Mouse (Mus musculus) liver, embryonic 15.5 days (tissue): ENCODE data around the gene Ilvbl. TPM values are rescaled to one million over a fixed set of nuclear protein-coding genes. Genes with fewer than 3 reads are reported as not detected.

Experiments used
- ATAC-seq: fragments of 200-750 bp; cut with Nextera tagmentation; 2 replicates; pipeline ENCODE4 v1.8.0; 2017; ENCODE audit warnings: moderate number of reproducible peaks, mild to moderate bottlenecking, moderate library complexity; ENCODE audit not compliant: insufficient read depth
- H3K27ac ChIP-seq: fragments of 300-500 bp; sonication (generic); replicated peaks from 2 replicates; pipeline ENCODE4 v1.5.1; 2015; ENCODE audit warnings: mild to moderate bottlenecking, inconsistent platforms
- H3K27me3 ChIP-seq: fragments of 300-500 bp; sonication (generic); 2 replicates; pipeline ENCODE4 v1.6.1; 2015; ENCODE audit warnings: mild to moderate bottlenecking, inconsistent platforms
- H3K36me3 ChIP-seq: fragments of 300-500 bp; sonication (generic); replicated peaks from 2 replicates; pipeline ENCODE4 v1.6.1; 2015; ENCODE audit warnings: moderate library complexity, mild to moderate bottlenecking, inconsistent platforms
- H3K4me1 ChIP-seq: fragments of 300-500 bp; sonication (generic); replicated peaks from 2 replicates; pipeline ENCODE4 v1.6.1; 2015; ENCODE audit warnings: inconsistent platforms
- H3K4me2 ChIP-seq: fragments of 300-500 bp; sonication (generic); 2 replicates; pipeline ENCODE4 v1.6.1; 2015; ENCODE audit warnings: moderate library complexity, mild to moderate bottlenecking, inconsistent platforms
- H3K4me3 ChIP-seq: fragments of 300-500 bp; sonication (generic); replicated peaks from 2 replicates; pipeline ENCODE4 v1.5.1; 2015; ENCODE audit warnings: mild to moderate bottlenecking, inconsistent platforms
- H3K9ac ChIP-seq: fragments of 300-500 bp; sonication (generic); 2 replicates; pipeline ENCODE4 v1.6.1; 2015; ENCODE audit warnings: moderate library complexity, mild to moderate bottlenecking, inconsistent platforms
- H3K9me3 ChIP-seq: fragments of 300-500 bp; sonication (generic); replicated peaks from 2 replicates; pipeline ENCODE4 v1.6.1; 2016; ENCODE audit warnings: inconsistent platforms
- WGBS: fragments of 180-500 bp; shearing (Covaris S2); methylation state at CpG from one replicate; pipeline ENCODE4 v1.1.7; 2015; ENCODE audit warnings: mixed read lengths; ENCODE audit not compliant: insufficient replicate concordance; 5-methylcytosine and 5-hydroxymethylcytosine counted together
- microRNA-seq: library from miRNA; unstranded; fragments of <30 nt; microRNA quantifications from one replicate; pipeline ENCODE4, GENCODE M21; 2016
- polyA plus RNA-seq: library from polyadenylated mRNA; unstranded; fragments of >200 nt; fragmentation: Nextera tagmentation; extraction: Ambion mirVana; gene quantifications from 2 replicates; pipeline ENCODE4 v1.2.1, GENCODE M21; 2015

The Ilvbl gene
- polyA plus RNA-seq, 1 experiment from 2014 or later = 16.3 TPM

DNA sequence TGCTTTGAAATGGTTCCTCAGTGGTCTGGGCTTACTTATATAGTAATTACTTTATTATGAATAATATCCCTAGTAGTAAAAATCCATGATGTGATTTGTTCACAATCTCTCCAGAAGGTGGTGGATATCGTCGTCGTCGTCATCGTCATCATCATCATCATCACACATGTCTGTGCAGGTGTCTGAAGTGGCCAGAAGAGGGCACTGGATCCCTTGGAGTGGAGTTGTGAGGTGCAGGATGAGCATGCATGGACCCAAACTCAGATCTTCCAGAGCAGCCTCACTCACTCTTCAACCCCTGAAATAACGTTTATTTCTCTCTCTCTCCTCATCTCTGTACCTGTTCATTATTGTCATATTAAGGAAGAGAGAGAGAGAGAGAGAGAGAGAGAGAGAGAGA lies 58.2 kb downstream of the Ilvbl start:
- Histone ChIP-seq H3K27me3 (no peaks in the 10 kb centered on the region), H3K4me3 (no peak overlapping the region), H3K9me3 (no peaks in the 10 kb centered on the region), H3K4me2 (no peak overlapping the region), H3K36me3 (no peaks in the 10 kb centered on the region), H3K4me1 (no peaks in the 10 kb centered on the region), H3K9ac (no peak overlapping the region), H3K27ac (no peak overlapping the region)
- no peak for ATAC-seq
- WGBS = 13% methylated on average over 6 of the region's 6 CpGs

Small RNA genes within 50 kb of the gene (microRNA-seq; reads per million reads assigned to microRNA genes)
- not detected for gene Gm27541

Other genes with a start within 250 kb of the Ilvbl start
- gene Agpat3, start 221.9 kb upstream of the Ilvbl start, polyA plus RNA-seq = 33.1 and 46.0 TPM in 2 replicates
- 110 and 119 TPM in 2 replicates for gene Rrp1, start 161.3 kb upstream of the Ilvbl start, polyA plus RNA-seq
- gene Cstb, start 148.7 kb upstream of the Ilvbl start, polyA plus RNA-seq = 85.5 and 95.3 TPM in 2 replicates
- gene Pdxk, start 109.4 kb upstream of the Ilvbl start, polyA plus RNA-seq = 5.9 and 6.0 TPM in 2 replicates
- not detected in 2 replicates for gene Olfr1358, start 56.9 kb upstream of the Ilvbl start, polyA plus RNA-seq
- gene Syde1, start 17.6 kb downstream of the Ilvbl start, polyA plus RNA-seq = 1.5 and 1.6 TPM in 2 replicates
- not detected in 2 replicates for gene Olfr1357, start 43.7 kb downstream of the Ilvbl start, polyA plus RNA-seq
- not detected in 2 replicates for gene Casp14, start 143.9 kb downstream of the Ilvbl start, polyA plus RNA-seq
- gene Ccdc105, start 178.7 kb downstream of the Ilvbl start, polyA plus RNA-seq = not detected in 2 replicates
- 0.12 and 0.17 TPM in 2 replicates for gene Slc1a6, start 206.2 kb downstream of the Ilvbl start, polyA plus RNA-seq